Mouse (Mus musculus) macrophage (primary cell): ENCODE results near the gene Arhgap24. TPM values are rescaled to one million over a fixed set of nuclear protein-coding genes. Genes with fewer than 3 reads are reported as not detected.

Experiments used
- H3K27ac ChIP-seq: fragments of 350-480 bp; formaldehyde crosslinking; 2 replicates; pipeline ENCODE4 v1.9.0; 2021
- H3K36me3 ChIP-seq: fragments of 350-480 bp; formaldehyde crosslinking; 2 replicates; pipeline ENCODE4 v1.9.0; 2021; ENCODE audit errors: inconsistent target
- H3K4me3 ChIP-seq: fragments of 350-480 bp; formaldehyde crosslinking; 2 replicates; pipeline ENCODE4 v1.9.0; 2021; ENCODE audit errors: inconsistent target
- H3K79me2 ChIP-seq: fragments of 350-480 bp; formaldehyde crosslinking; 2 replicates; pipeline ENCODE4 v1.9.0; 2021; ENCODE audit errors: inconsistent target
- WGBS: methylation state at CpG from one replicate; pipeline ENCODE4 v1.1.7; 2026; ENCODE audit warnings: inconsistent platforms; ENCODE audit not compliant: missing documents; 5-methylcytosine and 5-hydroxymethylcytosine counted together
- polyA plus RNA-seq: library from polyadenylated mRNA; stranded (reverse); fragments of 250-400 nt; gene quantifications from 3 replicates; pipeline ENCODE4 v1.2.4, GENCODE M21; 2018; ENCODE audit warnings: inconsistent platforms

Arhgap24 gene
- polyA plus RNA-seq, 1 experiment from 2014 or later = 16.8 TPM

DNA sequence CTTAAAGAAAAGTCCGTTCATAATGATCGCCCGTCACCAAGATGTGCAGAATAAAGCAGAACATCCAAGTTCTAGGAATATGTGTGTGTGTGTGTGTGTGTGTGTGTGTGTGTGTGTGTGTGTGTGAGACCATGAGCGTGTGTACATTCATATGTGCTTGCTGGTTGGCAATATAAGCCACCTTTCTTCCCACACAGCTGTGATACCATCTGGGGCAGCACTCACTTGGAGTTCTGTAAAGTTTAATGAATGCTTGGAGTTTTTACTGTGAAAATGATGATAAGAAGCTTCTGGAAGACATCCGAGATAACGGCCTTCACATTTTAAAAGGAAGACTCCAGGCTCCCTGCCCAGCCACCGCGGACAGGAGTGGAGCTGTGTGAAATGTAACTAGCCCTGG lies 465.4 kb downstream of the Arhgap24 start:
- Histone ChIP-seq H3K79me2 (no peaks in the 10 kb centered on the region), H3K27ac (no peak overlapping the region), H3K36me3 (no peaks in the 10 kb centered on the region), H3K4me3 (no peak overlapping the region)
- WGBS = 80% methylated on average over 7 of the region's 8 CpGs

DNA sequence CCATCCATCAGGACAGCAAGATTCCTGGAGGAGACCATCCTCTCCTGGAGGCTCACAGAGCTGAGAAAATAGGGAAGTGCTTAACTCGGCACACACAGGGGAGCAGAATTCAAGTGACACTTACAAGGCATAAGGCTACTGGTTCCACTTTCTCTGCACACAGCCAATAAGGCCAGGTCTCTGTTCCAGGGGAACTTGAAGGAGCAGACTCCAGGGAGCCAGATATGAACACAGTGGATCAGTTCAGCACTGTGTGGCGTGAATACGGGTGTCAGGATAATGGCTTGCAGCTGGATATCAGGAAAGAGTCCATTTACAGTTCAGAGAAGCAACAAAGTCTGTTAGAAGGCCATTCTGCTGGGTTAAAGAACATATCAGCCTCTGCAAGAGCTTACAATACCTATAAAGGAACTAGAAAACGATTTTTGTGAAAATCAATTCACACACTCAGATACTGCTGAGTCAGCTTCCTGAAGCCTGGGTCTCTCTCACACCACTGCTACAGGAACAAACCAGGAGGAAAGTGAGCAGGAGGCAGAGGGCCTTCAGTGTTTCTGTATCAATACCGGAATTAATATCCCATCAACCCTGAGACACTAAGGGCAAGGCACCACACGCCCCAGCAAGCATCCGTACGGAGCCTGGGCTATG lies 466.0 kb downstream of the Arhgap24 start:
- no peak overlapping the region for H3K27ac ChIP-seq
- no peaks in the 10 kb centered on the region for H3K36me3 ChIP-seq
- H3K4me3 ChIP-seq = no peak overlapping the region
- WGBS = 73% methylated on average over 8 of the region's 8 CpGs
- no peaks in the 10 kb centered on the region for H3K79me2 ChIP-seq
